Mouse (Mus musculus): ENCODE data around the gene B3galt2.
"Not testable (repeated sequence)": the region's sequence is repeated elsewhere in the genome, so short reads cannot be mapped to it uniquely, and the experiment has no call there.

Gene B3galt2

GRCm38 (mm10) chr1:143640650-143641407 lies at the start of gene B3galt2:
B3galt2 (plus strand) TSS chr1:143640664.
- DNase-seq, result peak; percentile 5

- DNase-seq, result no peak
These were observed 43.6 kb upstream of the B3galt2 start for GRCm38 (mm10) chr1:143596864-143597263.

GRCm38 (mm10) chr1:143608911-143609310 lies 31.6 kb upstream of the B3galt2 start:
- DNase-seq, result no peak

- DNase-seq, result no peak
These were observed 27.6 kb upstream of the B3galt2 start for GRCm38 (mm10) chr1:143612901-143613300.

- no peak for DNase-seq
These were observed 20.7 kb upstream of the B3galt2 start for GRCm38 (mm10) chr1:143619760-143620159.

GRCm38 (mm10) chr1:143621930-143622329 lies 18.5 kb upstream of the B3galt2 start:
- DNase-seq, result no peak

- DNase-seq, result no peak
These were observed 17.8 kb upstream of the B3galt2 start for GRCm38 (mm10) chr1:143622634-143623033.

GRCm38 (mm10) chr1:143631337-143631736 lies 9.1 kb upstream of the B3galt2 start:
- no peak for DNase-seq

GRCm38 (mm10) chr1:143632361-143632760 lies 8.1 kb upstream of the B3galt2 start:
- no peak for DNase-seq

GRCm38 (mm10) chr1:143632854-143633587 lies 7.4 kb upstream of the B3galt2 start:
- no peak for DNase-seq

- DNase-seq, result peak; percentile 3
These were observed 3.8 kb downstream of the B3galt2 start for GRCm38 (mm10) chr1:143644221-143644620.

GRCm38 (mm10) chr1:143645386-143645785 lies 4.9 kb downstream of the B3galt2 start:
- DNase-seq, result no peak

GRCm38 (mm10) chr1:143646219-143646618 lies 5.8 kb downstream of the B3galt2 start:
- DNase-seq, result no peak

GRCm38 (mm10) chr1:143650317-143650716 lies 9.9 kb downstream of the B3galt2 start:
- DNase-seq, result no peak

- DNase-seq, result no peak
These were observed 13.2 kb downstream of the B3galt2 start for GRCm38 (mm10) chr1:143653646-143654045.

- DNase-seq, result no peak
These were observed 22.7 kb downstream of the B3galt2 start for GRCm38 (mm10) chr1:143663197-143663596.

- DNase-seq, result not testable (repeated sequence)
These were observed 24.3 kb downstream of the B3galt2 start for GRCm38 (mm10) chr1:143664786-143665185.

- DNase-seq, result no peak
These were observed 35.4 kb downstream of the B3galt2 start for GRCm38 (mm10) chr1:143675734-143676361.

GRCm38 (mm10) chr1:143681108-143681507 lies 40.6 kb downstream of the B3galt2 start:
- DNase-seq, result no peak

- DNase-seq, result no peak
These were observed 44.4 kb downstream of the B3galt2 start for GRCm38 (mm10) chr1:143684849-143685248.

GRCm38 (mm10) chr1:143701736-143702135 lies 61.3 kb downstream of the B3galt2 start:
- no peak for DNase-seq

GRCm38 (mm10) chr1:143702141-143702740 lies 61.8 kb downstream of the B3galt2 start:
- DNase-seq, result no peak

- peak; percentile 94 for DNase-seq
These were observed 62.3 kb downstream of the B3galt2 start, which contains the start of gene Cdc73 for GRCm38 (mm10) chr1:143702741-143703262. Cdc73 (minus strand) TSS chr1:143702893.

Data from lung, postnatal 10 days (tissue).